Mouse (Mus musculus): Measurements from ENCODE around the gene Olfr1331. TPM values are rescaled to one million over a fixed set of nuclear protein-coding genes. Genes with fewer than 3 reads are reported as not detected.

Gene Olfr1331
- polyA plus RNA-seq (2012; rRNA removed): not detected in 2 replicates

DNA sequence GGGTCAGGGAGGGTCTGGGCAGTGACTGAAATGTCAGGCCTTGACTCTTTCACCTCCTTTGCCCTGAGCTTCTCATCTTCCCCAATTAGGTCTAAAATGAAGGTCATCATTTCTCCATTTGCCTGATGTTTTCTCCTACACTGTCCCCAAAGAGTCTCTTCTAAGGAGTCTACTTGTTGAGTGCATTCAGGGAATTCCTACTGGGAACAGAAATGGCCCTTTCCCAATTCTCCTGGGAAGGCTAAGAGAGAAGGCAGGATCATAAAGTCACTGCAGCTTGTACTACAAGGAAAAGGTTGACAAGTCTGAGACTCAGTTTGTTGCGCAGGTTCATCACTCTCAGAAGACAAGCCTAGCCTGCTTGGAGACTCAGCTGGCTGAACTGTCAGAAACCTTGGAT lies at the start of gene Olfr1331:
TSS of gene Olfr1331 (plus strand) at position 301 of the 400 bp plus-strand sequence.

DNA sequence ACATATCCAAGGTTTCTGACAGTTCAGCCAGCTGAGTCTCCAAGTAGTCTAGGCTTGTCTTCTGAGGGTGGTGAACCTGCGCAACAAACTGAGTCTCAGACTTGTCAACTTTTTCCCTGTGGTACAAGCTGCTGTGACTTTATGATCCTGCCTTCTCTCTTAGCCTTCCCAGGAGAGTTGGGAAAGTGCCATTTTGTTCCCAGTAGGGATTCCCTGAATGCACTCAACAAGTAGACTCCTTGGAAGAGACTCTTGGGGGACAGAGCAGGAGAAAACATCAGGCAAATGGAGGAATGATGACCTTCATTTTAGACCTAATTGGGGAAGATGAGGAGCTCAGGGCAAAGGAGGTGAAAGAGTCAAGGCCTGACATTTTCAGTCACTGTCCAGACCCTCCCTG lies 28.3 kb upstream of the Olfr1331 start, which contains the start of gene Olfr1333:
TSS of gene Olfr1333 (minus strand) at position 101 of the 400 bp plus-strand sequence.

DNA sequence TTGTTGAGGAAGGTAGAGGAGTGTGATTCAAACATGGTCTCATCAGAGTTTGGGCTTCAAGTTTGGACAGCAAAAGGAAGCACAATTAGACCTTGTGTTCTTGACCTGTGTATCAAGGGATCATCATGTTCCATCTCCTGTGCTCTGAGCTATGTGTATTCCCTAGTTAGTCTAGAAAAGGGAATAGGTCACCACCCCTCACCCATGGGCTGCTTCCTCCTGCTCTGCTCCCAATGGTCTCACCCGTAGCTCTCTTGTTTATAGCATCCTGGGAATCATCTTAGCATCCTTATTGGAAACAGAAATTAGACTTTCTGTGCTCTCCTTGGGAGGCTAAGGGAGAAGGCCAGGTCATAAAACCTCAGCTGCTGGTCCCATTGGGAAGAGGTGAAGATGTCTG lies 23.8 kb downstream of the Olfr1331 start, which contains the start of gene Olfr1330:
TSS of gene Olfr1330 (plus strand) at position 301 of the 400 bp plus-strand sequence.

DNA sequence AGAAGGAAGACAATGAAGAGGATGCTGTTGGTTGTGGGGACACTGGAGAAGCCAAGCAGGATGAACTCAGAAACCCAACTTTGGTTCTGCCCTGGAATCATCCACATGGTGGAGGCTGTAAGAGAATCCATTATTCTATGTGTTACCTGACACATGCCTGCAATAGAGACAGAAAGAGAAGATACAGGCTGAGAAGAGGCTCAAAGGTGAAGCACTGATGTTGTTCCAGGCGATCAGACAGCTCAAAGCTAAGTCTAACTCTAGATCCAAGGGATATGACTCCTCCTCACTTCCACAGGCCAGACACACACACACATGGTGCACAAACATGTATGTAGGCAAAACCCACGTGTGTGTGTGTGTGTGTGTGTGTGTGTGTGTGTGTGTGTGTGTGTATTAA lies 52.9 kb downstream of the Olfr1331 start, which contains the start of gene Olfr1329:
TSS of gene Olfr1329 (minus strand) at position 101 of the 400 bp plus-strand sequence.

Other genes with a start within 250 kb of the Olfr1331 start
- gene Cfap57, start 243.9 kb upstream of the Olfr1331 start, polyA plus RNA-seq (2012; rRNA removed): 0.26 and 0.44 TPM in 2 replicates
- 38.1 and 38.9 TPM in 2 replicates for gene Ebna1bp2, start 243.8 kb upstream of the Olfr1331 start, polyA plus RNA-seq (2012; rRNA removed)
- gene Olfr62, start 205.7 kb upstream of the Olfr1331 start, polyA plus RNA-seq (2012; rRNA removed): not detected in 2 replicates
- gene Olfr1342, start 171.9 kb upstream of the Olfr1331 start, polyA plus RNA-seq (2012; rRNA removed): not detected in 2 replicates
- gene Olfr1341, start 161.1 kb upstream of the Olfr1331 start, polyA plus RNA-seq (2012; rRNA removed): not detected in 2 replicates
- gene Olfr1340, start 144.5 kb upstream of the Olfr1331 start, polyA plus RNA-seq (2012; rRNA removed): not detected in 2 replicates
- not detected in 2 replicates for gene Olfr1339, start 132.5 kb upstream of the Olfr1331 start, polyA plus RNA-seq (2012; rRNA removed)
- gene Olfr1338, start 105.9 kb upstream of the Olfr1331 start, polyA plus RNA-seq (2012; rRNA removed): not detected in 2 replicates
- not detected in 2 replicates for gene Olfr1337, start 82.1 kb upstream of the Olfr1331 start, polyA plus RNA-seq (2012; rRNA removed)
- not detected in 2 replicates for gene Olfr1335, start 54.7 kb upstream of the Olfr1331 start, polyA plus RNA-seq (2012; rRNA removed)
- gene Olfr1333, start 28.4 kb upstream of the Olfr1331 start, polyA plus RNA-seq (2012; rRNA removed): not detected in 2 replicates
- gene Olfr1330, start 23.9 kb downstream of the Olfr1331 start, polyA plus RNA-seq (2012; rRNA removed): not detected in 2 replicates
- not detected in 2 replicates for gene Olfr1329, start 52.8 kb downstream of the Olfr1331 start, polyA plus RNA-seq (2012; rRNA removed)
- not detected in 2 replicates for gene Olfr1328, start 74.0 kb downstream of the Olfr1331 start, polyA plus RNA-seq (2012; rRNA removed)
- not detected in 2 replicates for gene Lao1, start 96.9 kb downstream of the Olfr1331 start, polyA plus RNA-seq (2012; rRNA removed)
- gene Slc2a1, start 244.1 kb downstream of the Olfr1331 start, polyA plus RNA-seq (2012; rRNA removed): 53.7 and 73.6 TPM in 2 replicates

Measured in liver, embryonic 18 days (tissue).